Mouse (Mus musculus) urinary bladder, postnatal 14 days (tissue): Measurements from ENCODE around the gene Pcdh8.

Source experiments
- DNase-seq: peaks from one replicate; pipeline ENCODE4 v3.0.0; 2021; ENCODE audit warnings: low spot score

Gene Pcdh8

DNA sequence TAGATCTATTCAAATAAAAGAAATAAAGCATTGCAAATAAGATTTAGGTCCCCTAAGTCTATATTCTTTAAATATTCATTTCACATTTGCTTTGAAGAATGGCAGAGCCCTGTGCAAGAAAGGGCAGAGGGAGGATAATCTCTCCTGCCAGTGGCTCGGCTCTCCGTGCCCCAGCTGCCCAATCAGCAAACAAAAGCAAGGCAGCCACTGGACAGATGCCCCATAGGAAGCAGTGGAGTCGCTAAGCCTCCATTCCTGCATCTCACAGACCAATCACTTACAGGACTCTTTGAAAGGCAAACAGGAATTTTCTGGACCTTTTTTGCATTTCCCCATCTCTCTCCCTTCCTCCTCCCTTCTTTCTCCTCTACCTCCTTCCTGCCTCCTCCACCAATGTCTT is 17.0 kb downstream of the Pcdh8 start:
- DNase-seq = no peak

DNA sequence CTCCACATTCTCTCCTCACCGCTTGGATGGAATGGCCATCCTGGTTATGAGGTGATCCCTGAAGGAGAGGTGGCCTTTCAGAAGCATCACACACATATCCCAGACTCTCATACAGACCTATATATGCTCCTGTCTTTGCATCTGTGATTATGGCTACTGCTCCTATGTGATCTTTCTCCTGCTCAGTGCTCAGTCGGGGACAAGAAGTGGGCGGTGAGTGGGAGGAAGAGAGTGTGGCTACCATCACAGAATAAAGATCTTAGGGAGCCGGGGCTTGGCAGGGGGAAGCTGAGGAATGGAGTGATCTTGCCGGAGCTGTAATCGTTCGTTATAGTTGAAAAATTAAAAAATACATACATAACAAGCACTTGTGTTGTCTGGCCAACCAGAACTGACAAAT is 17.4 kb downstream of the Pcdh8 start:
- no peak for DNase-seq

DNA sequence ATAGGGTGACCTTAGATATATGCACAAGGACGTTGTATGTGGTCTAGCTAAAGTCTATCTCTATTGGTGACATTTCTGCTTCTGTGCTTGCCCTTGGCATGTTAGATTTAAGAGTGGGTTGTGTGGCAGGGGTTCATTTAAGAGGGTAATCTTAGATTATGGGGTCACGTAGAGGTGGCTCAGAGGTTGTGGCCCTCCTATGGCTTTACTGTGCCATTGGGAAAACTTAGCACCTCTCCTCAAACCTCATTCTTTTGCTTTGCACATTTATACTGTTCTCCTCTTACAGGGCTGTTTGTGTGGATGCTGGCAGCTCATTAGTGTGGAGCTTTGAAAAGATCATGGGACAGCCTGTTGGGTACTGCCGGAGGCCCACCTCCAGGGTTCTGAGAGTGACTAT is 30.6 kb downstream of the Pcdh8 start:
- DNase-seq = no peak

DNA sequence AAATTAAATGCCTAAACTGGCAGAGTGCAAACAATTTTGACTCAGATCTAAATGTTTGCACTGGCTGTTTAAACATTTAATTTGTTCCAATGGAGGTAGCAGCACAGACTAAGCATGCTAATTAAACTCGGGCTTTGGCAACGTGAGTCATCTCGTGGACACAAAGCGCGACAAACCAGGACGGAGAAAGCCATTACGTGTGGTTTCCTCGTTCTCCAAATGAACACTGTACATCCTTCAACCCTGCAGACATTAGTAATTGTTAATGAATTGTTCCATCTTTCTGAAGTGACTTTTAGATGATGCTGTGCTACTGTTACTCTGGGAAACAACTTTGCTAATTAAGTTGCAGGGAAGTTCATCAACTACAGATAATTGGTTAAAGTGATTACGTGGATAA is 32.7 kb downstream of the Pcdh8 start:
- no peak for DNase-seq

DNA sequence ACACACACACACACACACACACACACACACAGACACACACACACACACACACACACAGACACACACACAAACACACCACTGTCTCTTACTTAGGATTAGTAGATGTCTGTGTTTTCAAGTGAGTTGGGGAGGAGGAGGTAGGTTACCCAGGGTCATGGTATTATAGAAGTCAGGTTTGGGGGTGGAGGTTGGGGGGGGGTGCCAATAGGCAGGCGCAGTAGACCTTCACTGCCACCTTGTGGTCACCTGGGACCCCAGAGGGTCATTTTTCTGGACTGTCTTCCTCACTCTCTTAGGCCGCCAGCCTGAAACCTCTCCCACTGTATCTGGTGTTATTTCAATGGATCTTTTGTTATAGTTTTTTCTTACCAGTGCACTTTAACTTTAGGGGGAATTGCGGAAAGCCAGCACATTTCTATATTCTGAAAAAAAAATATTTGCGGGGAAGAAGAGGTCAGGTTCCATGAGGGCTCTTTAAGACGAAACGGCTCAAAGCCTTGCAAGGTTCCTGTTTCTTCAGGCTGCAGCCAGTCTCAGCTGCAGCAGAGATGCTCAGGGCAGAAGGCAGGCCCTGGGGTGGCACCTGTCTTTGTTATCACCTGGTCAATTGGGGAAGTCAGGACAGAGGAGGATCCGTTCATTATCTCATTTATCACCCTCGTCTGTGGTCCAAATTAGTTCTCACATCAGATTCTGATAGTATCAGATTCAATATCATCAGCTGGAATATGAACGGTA is 33.3 kb downstream of the Pcdh8 start:
- peak; percentile 6 for DNase-seq

DNA sequence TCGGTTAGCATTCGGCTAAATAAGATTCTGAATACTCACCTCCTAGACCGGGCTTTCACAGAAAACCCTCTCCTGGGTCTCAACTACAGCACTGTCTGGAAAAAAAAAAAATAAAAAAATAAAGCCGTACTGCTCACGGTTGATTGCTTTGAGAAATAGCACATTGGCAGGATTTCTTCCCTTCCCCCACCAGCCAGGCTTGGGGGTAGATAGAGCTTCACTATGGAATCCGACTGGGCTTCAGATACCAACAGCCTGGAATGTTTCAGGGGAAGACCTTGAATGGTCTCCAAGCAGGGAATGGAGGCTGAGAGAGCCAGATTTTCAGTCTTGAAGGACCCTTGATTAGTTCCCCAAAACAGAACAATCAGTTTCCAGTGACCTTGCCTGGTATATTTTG is 34.3 kb downstream of the Pcdh8 start:
- no peak for DNase-seq

DNA sequence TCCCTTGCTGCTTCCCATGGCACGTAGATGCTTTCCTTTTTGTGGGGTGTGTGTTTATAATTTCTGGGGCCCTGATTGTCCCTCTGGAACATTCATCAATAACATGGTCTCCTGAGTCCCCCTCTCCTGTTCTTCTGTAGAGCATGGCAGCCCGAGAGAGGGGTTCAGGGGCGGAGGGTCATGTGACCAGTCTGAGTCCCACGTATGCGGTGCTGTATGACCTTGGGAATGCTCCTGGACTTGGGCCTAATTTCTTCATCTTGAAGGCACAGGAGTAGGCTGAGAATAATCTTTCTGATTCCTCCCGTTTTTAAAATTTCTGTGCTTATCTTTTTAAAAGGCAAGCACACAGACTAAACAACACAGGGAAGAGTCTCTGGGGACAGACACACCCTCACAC is 37.6 kb downstream of the Pcdh8 start:
- no peak for DNase-seq

DNA sequence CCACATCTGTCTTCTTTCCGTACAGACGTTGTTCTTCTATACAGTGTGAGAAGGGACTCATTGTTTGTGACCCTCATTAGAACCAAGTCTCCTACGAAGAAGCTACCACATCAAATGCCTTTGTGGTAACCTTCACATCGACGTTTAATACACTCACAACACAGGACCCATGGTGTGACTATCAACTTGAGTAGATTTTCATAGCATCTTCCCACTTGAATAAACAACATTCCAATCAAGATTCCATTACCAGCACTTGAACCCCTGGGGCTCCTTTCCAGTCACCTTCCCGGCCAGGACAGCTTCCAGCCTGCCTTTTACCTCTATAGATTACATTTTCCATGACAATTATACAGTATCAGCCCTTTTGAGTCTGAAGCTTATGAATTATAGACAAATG is 42.3 kb downstream of the Pcdh8 start:
- DNase-seq = no peak

DNA sequence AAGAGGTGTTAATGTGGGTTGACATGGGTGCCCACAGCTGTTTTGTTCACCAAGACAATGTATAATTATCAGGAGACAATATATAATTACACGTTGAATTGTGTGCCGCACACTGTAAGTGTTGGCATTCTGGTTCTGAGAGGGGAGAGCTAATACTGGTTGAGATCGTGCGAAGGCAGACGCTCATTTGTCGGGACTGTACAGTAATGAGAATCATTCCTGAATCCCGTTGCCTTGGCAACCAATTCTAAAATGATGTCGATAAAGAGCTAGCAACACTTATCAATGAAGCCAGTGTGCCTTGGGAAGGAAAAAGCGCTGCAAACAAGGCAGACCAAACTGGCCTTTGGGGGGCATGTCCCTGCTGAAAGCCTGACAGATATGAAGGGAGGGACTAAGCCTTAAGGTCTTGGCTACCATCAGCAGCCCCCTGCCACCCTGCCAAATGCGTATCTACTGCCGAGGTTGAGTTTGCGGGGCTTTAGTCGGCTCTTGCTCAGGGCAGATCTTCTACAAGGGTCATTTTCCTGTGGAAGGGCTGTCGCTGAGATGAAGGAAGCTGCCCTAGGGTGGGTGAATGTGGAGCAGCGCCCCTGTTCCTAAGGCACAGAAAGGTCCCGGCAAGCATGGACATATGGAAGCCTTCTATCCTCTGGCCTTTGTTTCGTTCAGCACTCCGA is 47.0 kb downstream of the Pcdh8 start:
- no peak for DNase-seq

DNA sequence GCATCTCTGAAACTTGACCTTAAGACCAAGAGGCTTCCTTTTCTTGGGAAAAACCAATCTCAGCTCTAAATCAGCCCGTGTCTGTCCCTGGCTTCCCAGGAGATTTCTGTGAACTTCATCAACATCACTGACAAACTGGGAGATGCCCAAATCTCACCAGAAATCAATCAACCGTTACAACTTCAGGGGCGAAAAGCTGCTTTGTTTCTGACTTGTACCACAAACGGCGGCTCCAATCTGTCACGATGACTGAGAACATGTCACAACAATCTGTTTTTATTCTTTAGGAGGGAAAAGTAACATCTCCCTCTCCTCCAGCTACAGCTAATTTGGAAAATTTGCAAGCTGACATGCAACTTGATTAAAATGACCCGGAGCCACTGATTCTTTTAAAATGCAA is 48.9 kb downstream of the Pcdh8 start:
- no peak for DNase-seq
